Mouse (Mus musculus) hindlimb bud, embryonic 11.5 days (tissue): Measurements from ENCODE around the gene Dag1.
"Not testable (repeated sequence)": the region's sequence is repeated elsewhere in the genome, so short reads cannot be mapped to it uniquely, and the experiment has no call there.

Experiments
- DNase-seq: peaks from one replicate; pipeline ENCODE4 v3.0.0-alpha.2; 2012; ENCODE audit warnings: low read depth, low spot score; ENCODE audit errors: extremely low spot score

Gene Dag1

GRCm38 (mm10) chr9:108274476-108275330, 10.9 kb upstream of the Dag1 start:
- no peak for DNase-seq

GRCm38 (mm10) chr9:108273485-108273884, 9.7 kb upstream of the Dag1 start:
- DNase-seq, result no peak

DNA sequence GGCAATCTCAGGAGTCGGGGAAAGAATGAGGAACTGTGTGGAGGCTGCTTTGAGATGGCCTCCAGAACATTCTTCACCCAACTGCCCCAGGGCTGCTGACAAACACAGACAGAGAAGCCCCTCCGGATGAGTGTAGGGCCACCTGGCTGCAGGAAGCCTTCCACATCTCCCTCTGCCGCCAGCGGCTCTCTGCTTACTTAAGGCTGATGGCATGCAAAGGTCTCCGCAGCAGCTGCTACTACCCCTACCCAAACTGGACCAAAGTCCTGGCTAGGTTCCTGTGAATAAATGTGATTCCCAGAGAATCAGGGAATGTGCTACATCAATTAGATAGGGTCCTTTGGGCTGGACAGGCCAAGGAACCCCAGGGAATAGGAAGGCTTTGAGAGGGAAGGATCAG, 8.9 kb upstream of the Dag1 start:
- DNase-seq, result no peak

DNA sequence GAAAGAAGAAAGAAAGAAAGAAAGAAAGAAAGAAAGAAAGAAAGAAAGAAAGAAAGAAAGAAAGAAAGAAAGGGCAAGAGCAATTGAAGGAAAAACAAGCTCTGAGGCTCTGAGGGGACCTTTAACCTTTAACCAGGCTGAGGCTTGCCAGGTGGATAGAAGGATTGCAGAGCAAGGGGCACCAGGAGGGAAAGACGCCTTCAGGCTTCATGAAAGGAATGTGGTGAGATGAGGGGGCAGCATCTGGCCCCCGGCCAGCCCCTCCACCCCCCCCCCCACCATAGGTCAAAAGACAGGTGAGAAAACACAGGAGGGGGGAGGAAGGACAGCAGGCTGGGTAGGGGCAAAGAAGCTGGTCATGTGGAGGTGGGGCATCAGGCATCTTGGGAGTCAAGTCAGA, 8.2 kb upstream of the Dag1 start:
- no peak for DNase-seq

GRCm38 (mm10) chr9:108268701-108269100, 4.9 kb upstream of the Dag1 start:
- not testable (repeated sequence) for DNase-seq

DNA sequence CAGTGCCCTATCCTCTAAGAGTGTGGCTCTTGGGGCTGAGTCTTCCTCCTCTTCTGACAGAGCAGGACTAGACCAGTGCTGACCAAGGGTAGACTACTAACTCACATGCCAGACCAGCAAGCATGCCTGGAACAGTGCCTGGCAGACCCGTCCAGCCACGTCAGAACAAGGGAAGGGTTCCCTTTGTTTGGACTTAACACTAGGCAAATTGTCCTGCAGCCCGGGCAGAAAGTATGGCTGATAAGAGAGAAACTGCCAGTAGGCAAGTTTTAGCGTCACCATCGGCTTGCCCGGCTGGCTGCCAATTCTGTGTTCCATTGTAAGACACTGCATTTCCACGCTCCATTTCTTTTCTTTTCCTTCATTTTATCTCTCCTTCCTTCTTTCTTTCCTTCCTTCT, 3.9 kb upstream of the Dag1 start:
- no peak for DNase-seq

DNA sequence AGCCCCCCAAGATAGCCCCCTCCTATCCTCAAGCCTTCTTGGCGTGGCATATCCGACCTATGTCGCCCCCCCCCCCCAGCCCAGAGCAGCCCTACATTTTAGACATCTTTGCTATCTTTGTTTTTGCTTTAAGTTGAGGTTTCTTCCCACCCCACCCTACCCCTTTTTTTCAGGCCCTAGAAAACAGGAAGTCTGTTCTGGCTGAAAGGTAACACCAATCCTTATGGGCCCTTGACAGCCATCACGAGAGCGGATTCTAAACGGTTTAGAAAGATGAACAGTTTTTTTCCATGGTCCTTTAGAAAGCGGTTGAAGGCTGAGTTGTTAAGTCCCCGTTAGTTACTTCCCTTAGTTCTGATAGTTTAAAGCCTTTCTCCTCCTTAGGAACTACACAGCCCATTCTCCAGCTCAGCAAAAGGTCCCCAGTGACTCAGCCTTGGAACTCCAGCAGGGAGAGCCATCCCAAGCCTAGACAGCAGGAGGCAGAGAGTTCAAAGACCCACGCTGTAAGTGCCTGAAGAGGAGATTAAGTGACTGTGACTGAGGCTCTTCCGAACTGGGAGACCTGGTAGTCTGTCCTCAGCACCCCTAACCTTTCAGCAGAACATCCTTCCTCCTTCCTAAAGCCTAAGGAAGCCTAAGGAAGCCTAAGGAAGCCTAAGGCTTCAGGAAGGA, 2.6 kb upstream of the Dag1 start:
- DNase-seq, result no peak

DNA sequence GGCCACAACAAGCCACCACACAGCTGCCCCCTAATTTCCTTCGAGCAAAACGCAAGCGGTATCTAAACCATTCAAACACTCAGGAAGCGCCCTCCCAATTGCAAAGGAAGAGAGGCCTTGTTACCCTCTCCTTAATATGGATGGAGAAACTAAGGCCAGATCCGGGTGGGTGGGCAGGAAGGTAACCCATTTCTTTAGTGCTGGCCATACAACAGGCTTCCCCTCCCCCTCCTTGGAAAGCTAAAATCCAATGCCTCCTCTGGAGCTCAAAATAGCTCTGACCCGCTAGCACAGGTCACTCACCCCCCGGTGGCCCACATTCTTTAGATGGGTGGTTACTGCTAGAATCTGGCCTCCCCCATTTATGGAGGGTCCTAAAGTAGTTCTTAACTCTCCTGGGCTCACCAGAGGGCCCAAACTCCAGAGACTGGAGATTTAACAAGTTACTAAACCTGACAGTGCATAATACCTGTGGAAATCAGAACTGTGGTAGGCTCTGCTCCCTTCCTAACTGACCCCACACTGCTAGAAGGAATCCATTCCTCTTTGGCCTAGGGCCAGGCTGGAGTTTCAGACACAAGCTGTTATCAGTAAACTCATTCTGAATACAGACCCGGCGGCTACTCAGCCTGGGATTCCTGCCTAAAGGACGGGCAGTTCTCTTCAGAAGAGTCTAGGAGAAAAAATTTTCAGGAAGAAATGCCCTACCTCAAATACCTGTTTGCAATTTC, 598 bp upstream of the Dag1 start:
- DNase-seq, result peak; percentile 8

DNA sequence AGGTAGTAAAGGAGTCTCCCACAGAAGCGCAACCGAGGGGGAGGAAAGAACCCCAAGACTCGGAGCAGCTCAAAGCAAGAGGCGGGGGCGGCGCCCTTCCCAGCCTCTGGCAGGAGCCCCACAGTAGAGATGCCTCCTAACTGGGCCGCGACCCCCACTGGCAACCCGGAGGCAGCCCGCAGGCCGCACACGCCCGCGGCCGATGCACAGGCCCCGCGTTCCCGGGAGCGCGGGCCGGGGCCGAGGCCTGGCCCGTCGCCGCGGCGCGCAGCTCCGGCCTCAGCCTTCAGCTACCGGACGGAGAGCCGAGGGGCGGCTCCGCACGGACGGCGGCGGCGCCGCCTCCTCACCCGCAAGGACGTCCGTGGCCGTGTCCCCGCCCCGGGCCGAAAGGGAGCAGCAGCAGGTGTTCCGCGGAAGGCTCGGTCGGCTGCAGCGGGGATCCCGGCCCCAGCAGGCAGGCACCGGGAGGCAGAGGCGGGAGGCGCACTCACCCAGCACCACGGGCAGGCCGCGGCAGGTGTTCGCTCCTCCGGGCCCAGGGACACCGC, 552 bp downstream of the Dag1 start:
- no peak for DNase-seq

GRCm38 (mm10) chr9:108262494-108263049, 1.2 kb downstream of the Dag1 start:
- DNase-seq, result no peak

DNA sequence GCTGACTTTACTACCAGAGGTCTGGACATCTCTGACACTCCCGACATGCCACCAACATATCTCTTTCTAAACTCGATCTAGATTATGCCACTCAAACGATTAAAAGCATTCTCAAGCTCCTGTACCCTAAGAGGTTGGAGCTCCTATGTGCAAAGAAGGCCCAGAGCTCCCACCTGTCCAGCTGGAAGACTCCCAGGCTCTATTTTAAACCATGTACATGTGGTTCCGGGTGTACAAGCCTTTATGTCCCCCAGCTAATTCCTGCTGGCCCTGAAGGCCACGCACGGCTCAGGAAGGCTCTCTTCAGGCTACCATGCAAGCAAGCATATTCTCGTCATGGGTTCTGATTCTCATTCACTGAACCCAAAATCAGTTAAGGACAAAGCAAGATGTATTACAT, 1.9 kb downstream of the Dag1 start:
- no peak for DNase-seq

- DNase-seq, result no peak
Observed at GRCm38 (mm10) chr9:108260526-108260925, 3.2 kb downstream of the Dag1 start.

- no peak for DNase-seq
Observed at GRCm38 (mm10) chr9:108252766-108253165, 11.0 kb downstream of the Dag1 start.

DNA sequence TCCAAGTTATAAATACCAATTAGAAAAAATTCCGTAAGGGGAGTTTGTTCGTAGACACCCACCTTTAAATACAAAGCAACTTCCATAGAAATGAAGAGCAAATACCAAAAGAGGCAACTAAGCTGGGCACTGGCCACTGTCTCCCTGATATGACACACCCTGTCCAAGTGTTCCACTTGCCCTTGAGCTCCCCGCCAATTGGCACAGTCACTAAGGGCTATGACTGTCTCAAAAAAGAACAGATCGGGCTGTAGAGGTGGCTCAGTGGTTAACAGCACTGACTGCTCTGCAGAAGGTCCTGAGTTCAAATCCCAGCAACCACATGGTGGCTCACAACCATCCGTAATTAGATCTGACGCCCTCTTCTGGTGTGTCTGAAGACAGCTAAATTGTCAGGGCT, 11.9 kb downstream of the Dag1 start:
- DNase-seq, result no peak

DNA sequence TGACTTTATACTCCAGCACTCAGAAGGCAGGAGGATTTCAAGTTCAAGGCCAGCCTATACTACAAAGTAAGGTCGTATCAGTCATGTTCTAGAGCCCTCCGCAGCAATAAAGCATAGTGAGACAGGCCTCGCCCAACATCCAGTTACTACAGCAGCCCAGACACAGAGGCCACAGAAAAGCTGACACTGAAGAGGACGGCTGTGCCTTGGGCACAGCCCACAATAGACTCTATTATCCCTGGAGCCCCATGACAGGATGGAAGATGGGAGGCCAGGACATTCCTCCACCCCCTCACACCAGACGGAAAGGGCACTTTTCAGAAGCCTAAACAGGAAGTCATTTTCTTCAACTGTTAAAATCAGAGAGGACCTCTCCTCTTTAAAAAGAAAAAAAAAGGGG, 14.8 kb downstream of the Dag1 start:
- DNase-seq, result no peak

- no peak for DNase-seq
Observed at GRCm38 (mm10) chr9:108244984-108245383, 18.8 kb downstream of the Dag1 start.

GRCm38 (mm10) chr9:108244540-108244939, 19.2 kb downstream of the Dag1 start:
- no peak for DNase-seq

DNA sequence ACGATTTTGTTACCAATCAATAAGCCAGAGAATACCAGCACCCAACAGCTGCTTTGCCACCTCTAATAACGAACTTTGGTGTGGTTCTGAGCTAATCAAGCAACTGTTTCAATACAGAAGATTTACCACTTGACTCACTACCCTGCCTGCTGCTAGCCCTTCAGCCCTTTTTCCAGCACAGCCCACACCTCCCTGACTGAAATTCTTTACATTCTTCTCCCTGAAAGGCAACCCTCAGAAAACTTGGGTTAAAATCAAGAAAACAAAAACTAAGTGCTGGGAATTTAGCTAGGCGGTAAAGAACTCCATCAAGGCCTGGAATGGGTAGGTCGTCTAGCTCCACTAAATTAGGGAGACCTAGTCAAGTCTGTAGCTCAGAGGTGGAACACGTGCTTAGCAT, 23.8 kb downstream of the Dag1 start:
- no peak for DNase-seq

GRCm38 (mm10) chr9:108238831-108239230, 24.9 kb downstream of the Dag1 start:
- no peak for DNase-seq

DNA sequence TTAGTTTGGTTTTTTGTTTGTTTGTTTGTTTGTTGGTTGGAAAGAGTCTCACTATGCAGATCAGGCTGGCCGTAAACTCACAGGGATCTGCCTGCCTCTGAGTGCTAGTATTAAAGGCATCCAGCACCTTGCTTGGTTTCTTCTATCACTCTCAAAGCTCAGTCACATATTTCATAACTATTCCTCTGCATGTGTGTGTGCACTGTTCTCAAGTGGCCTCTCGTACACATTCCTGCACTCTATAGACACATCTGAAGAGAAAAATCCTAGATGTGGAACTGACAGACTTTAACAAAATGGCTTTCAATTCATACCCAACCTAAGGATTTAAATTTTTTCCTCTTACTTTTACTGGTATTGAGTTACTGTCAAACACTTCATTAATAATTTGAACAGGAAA, 25.4 kb downstream of the Dag1 start:
- DNase-seq, result no peak

- DNase-seq, result no peak
Observed at GRCm38 (mm10) chr9:108234682-108235081, 29.1 kb downstream of the Dag1 start.
